28 mouse cellular contexts compared by ENCODE assay signal in the genomic region with DNA sequence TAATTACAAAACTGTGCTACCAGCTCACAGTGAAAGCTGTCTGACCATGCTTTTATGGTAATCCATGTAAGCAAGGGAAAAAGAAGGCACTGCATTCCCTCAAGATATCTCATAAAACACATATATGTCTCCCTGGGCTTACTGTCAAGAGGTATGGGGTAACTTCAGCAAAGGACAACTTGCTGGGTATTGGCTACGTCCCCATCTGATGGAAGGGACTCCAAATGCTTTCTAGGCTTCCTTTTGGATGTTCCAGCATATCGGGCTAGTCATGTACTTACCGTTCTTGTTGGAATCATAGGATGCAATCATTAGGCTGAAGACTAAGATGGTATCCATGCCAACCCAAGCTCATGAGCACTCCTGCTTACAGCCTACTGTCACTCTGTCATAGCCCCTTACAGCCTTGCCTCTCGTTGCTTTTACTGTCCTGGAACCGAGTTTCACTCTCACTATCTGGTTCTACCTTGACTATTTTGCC. TPM values are rescaled to one million over a fixed set of nuclear protein-coding genes. Genes with fewer than 3 reads are reported as not detected.
DNase-seq lines count a peak whose midpoint lies in the region; ATAC-seq and TF ChIP-seq lines count a peak whose summit lies in the region.
"Had no signal": no experiment of that assay in that cellular context is flagged by ENCODE, and none has a peak within 500 bp of the region (broad histone marks: within the 10 kb centered on the region; RNA-seq: fewer than 3 reads in every experiment).

A gene (minus strand): TSS at position 431 of the 481 bp plus-strand sequence.

- H3K9ac ChIP-seq in liver, postnatal 0 days (replicated peaks), result no peak within 1 kb of the TSS
- H3K9ac ChIP-seq in intestine, embryonic 15.5 days, result no peak within 1 kb of the TSS
- H3K9ac ChIP-seq: embryonic facial prominence, embryonic 12.5 days; embryonic facial prominence, embryonic 15.5 days; forebrain, embryonic 12.5 days; forebrain, embryonic 15.5 days; hindbrain, embryonic 13.5 days had no signal

- H3K4me1 ChIP-seq in liver, postnatal 0 days (ENCODE audit: insufficient read depth), result no peaks in the 10 kb centered on the region; the same call in 1 of the 2 replicates
- no peaks in the 10 kb centered on the region for H3K4me1 ChIP-seq in intestine, embryonic 15.5 days (replicated peaks)
- H3K4me1 ChIP-seq: embryonic facial prominence, embryonic 12.5 days; embryonic facial prominence, embryonic 15.5 days; forebrain, embryonic 12.5 days; forebrain, embryonic 15.5 days; hindbrain, embryonic 13.5 days had no signal

- H3K27me3 ChIP-seq in liver, postnatal 0 days (ENCODE audit: insufficient read depth, low read length), result no peaks in the 10 kb centered on the region
- no peaks in the 10 kb centered on the region for H3K27me3 ChIP-seq in intestine, embryonic 15.5 days (replicated peaks)
- H3K27me3 ChIP-seq: embryonic facial prominence, embryonic 12.5 days; embryonic facial prominence, embryonic 15.5 days; forebrain, embryonic 15.5 days; hindbrain, embryonic 13.5 days had no signal

- H3K9me3 ChIP-seq in liver, postnatal 0 days (ENCODE audit: low read length), result no peaks in the 10 kb centered on the region
- H3K9me3 ChIP-seq in intestine, embryonic 15.5 days, result no peaks in the 10 kb centered on the region
- H3K9me3 ChIP-seq: embryonic facial prominence, embryonic 12.5 days; embryonic facial prominence, embryonic 15.5 days; forebrain, embryonic 12.5 days; forebrain, embryonic 15.5 days; hindbrain, embryonic 10.5 days; hindbrain, embryonic 13.5 days had no signal

- ATAC-seq in liver, postnatal 0 days, result no peak
- 0 out of 2 replicates have a peak, but pooled peaks have one; percentile 39 for ATAC-seq in intestine, embryonic 15.5 days
- ATAC-seq: forebrain, embryonic 15.5 days; hindbrain, embryonic 16.5 days had no signal

- H3K36me3 ChIP-seq in liver, postnatal 0 days (replicated peaks; ENCODE audit: insufficient read depth, low read length), result no peaks in the 10 kb centered on the region
- H3K36me3 ChIP-seq in intestine, embryonic 15.5 days, result no peaks in the 10 kb centered on the region
- H3K36me3 ChIP-seq: embryonic facial prominence, embryonic 12.5 days; embryonic facial prominence, embryonic 15.5 days; forebrain, embryonic 12.5 days; forebrain, embryonic 15.5 days; hindbrain, embryonic 10.5 days; hindbrain, embryonic 13.5 days had no signal

- WGBS in liver, postnatal 0 days (ENCODE audit: insufficient replicate concordance), result 70% methylated on average over 5 of the region's 5 CpGs
- WGBS in intestine, embryonic 15.5 days, result 71% methylated on average over 5 of the region's 5 CpGs
- WGBS in large intestine, adult 2 months, result 64% methylated on average over 5 of the region's 5 CpGs

- H3K4me3 ChIP-seq in liver, postnatal 0 days (ENCODE audit: low read depth, low read length), result no peak within 1 kb of the TSS
- H3K4me3 ChIP-seq in intestine, embryonic 15.5 days (replicated peaks), result no peak within 1 kb of the TSS
- H3K4me3 ChIP-seq: embryonic facial prominence, embryonic 12.5 days; embryonic facial prominence, embryonic 15.5 days; forebrain, embryonic 12.5 days; forebrain, embryonic 15.5 days; hindbrain, embryonic 10.5 days; hindbrain, embryonic 13.5 days had no signal

- no peak for TF ChIP-seq EP300 in liver, postnatal 0 days (IDR thresholded peaks at IDR 0.05; ENCODE audit: low read depth)

- no peak for TF ChIP-seq CTCF in liver, postnatal 0 days (IDR thresholded peaks at IDR 0.05; ENCODE audit: low read depth)

- no peak within 1 kb of the TSS for H3K4me2 ChIP-seq in liver, postnatal 0 days (ENCODE audit: low read depth, low read length)
- H3K4me2 ChIP-seq in intestine, embryonic 15.5 days (replicated peaks), result no peak within 1 kb of the TSS
- H3K4me2 ChIP-seq: embryonic facial prominence, embryonic 12.5 days; forebrain, embryonic 12.5 days; forebrain, embryonic 15.5 days; hindbrain, embryonic 13.5 days had no signal

- no peak for DNase-seq in liver, postnatal 0 days
- DNase-seq in liver, result no peak
- no peak for DNase-seq in large intestine, adult 2 months (ENCODE audit: low read depth, low spot score)
- DNase-seq in thymus, postnatal 0 days (ENCODE audit: low spot score), result no peak
- DNase-seq in kidney, adult 8-10 months, result no peak
- no peak for DNase-seq in kidney, adult 9 months
- DNase-seq: adrenal gland, adult 2 months; adrenal gland, postnatal 14 days; B cell, adult 2 months; cerebellum, adult 11 months; cerebellum, adult 2 months; cerebellum, adult 9-11 months; cerebellum, postnatal 25 days; gastrocnemius, postnatal 10 days; gastrocnemius, postnatal 36 days; heart, adult 11 months; heart, postnatal 36 days had no signal

- H3K27ac ChIP-seq in liver, postnatal 0 days (ENCODE audit: low read depth), result peak within 1 kb of the TSS; percentile 91
- H3K27ac ChIP-seq in intestine, embryonic 15.5 days, result no peak within 1 kb of the TSS
- H3K27ac ChIP-seq: embryonic facial prominence, embryonic 12.5 days; embryonic facial prominence, embryonic 15.5 days; forebrain, embryonic 12.5 days; forebrain, embryonic 15.5 days; hindbrain, embryonic 10.5 days; hindbrain, embryonic 13.5 days had no signal

RNA-seq across cellular contexts. Expression of the gene that starts here (rescaled TPM):
- 0.14 TPM in 1 of 2 replicates, not detected in the other for polyA plus RNA-seq in liver, postnatal 0 days (2015; fragmentation: Nextera tagmentation; extraction: Ambion mirVana)
- not detected in 2 replicates for polyA plus RNA-seq in intestine, embryonic 15.5 days (2015; fragmentation: Nextera tagmentation; extraction: Ambion mirVana)
- polyA plus RNA-seq in large intestine, adult 2 months (2012; rRNA removed), result 10.4 and 24.1 TPM in 2 replicates
- not detected in 2 replicates for polyA plus RNA-seq in thymus, postnatal 0 days (2015; fragmentation: Nextera tagmentation; extraction: Ambion mirVana)
- polyA plus RNA-seq: adrenal gland, adult 2 months; cerebellum, adult 2 months; embryonic facial prominence, embryonic 12.5 days; embryonic facial prominence, embryonic 15.5 days; forebrain, embryonic 12.5 days; forebrain, embryonic 15.5 days; heart, embryonic 11.5 days; heart, embryonic 14.5 days; heart, postnatal 0 days had no signal

Comparison
In these comparisons a context has a peak if more than half of its experiments do, and no peak if none do; other contexts are left out.
1. Peak in ATAC-seq in intestine, embryonic 15.5 days; RNA of the gene not detected or under 1 TPM.